Mouse (Mus musculus) bone marrow macrophage, adult 2 months (primary cell): ENCODE measurements around the gene Nav2. TPM values are rescaled to one million over a fixed set of nuclear protein-coding genes. Genes with fewer than 3 reads are reported as not detected.

Experiments used
- H3K27ac ChIP-seq: 2 replicates; pipeline ENCODE4 v1.5.1; 2012; ENCODE audit warnings: low read depth, low read length; ENCODE audit not compliant: insufficient read depth
- H3K4me1 ChIP-seq: 2 replicates; pipeline ENCODE4 v1.6.1; 2012; ENCODE audit warnings: low read length; ENCODE audit not compliant: control insufficient read depth, insufficient read depth
- H3K4me3 ChIP-seq: 2 replicates; pipeline ENCODE4 v1.5.1; 2012; ENCODE audit warnings: mild to moderate bottlenecking, low read length, moderate library complexity; ENCODE audit not compliant: insufficient read depth
- CTCF ChIP-seq: IDR thresholded peaks from 2 replicates; pipeline ENCODE4 v1.5.1; 2012; ENCODE audit warnings: low read depth, mild to moderate bottlenecking, low read length, moderate library complexity
- POLR2A ChIP-seq: IDR thresholded peaks from 2 replicates; pipeline ENCODE4 v1.6.1; 2012; ENCODE audit warnings: mild to moderate bottlenecking, low read depth, low read length, borderline replicate concordance
- polyA plus RNA-seq: library from polyadenylated mRNA; stranded (reverse); fragments of >200 nt; gene quantifications from 2 replicates; pipeline ENCODE4 v1.2.4, GENCODE M21; 2012; ENCODE audit not compliant: missing spikeins, insufficient read depth, insufficient read length

The Nav2 gene
- polyA plus RNA-seq, 1 experiment = 22.2 TPM

DNA sequence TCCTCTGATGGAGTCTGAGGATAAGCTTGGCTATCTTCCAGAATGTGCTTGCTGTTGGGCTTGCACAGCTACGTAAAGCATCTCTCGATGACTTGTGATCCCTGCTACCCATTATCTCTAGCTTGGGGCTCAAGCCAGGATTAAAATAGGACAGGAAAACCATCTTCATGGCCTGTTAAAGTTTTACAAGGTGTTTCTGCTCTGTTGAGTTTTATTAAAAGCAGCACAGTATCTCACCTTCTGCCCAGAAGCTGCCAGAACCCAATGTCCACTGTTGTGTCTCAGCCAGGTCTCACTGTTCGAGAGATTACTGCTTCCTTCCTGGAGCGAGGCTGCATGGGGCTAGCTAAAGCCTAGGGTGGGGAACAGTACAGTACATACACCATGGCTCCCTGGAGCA, 123.7 kb downstream of the Nav2 start:
- no peak for TF ChIP-seq POLR2A
- TF ChIP-seq CTCF = no peak
- no peak overlapping the region for H3K27ac ChIP-seq

DNA sequence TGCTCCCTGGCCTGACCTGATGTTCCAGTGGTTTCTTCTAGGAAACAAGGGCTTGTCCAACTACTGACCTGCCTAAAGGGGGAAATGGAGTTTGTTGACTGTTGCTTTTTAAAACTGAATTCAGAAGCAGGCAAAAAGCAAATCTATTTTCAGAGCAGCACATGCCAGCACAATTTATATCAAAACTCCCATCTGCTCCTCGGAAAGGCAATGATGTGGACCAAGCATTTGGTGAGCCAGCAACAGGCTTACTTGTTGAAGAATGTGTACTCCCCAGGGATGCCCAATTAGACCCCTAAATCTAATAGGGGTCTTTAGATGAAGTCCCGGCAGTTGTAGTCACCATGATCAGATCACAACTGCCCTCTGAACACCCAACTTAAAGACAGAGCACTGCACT, 125.7 kb downstream of the Nav2 start:
- TF ChIP-seq POLR2A (no peak), CTCF (no peak)
- no peak overlapping the region for H3K4me3 ChIP-seq
- H3K27ac ChIP-seq = no peak overlapping the region
- no peaks in the 10 kb centered on the region for H3K4me1 ChIP-seq

More for the DNA sequence above, 123.7 kb downstream of the Nav2 start:
- no peak overlapping the region for H3K4me3 ChIP-seq
- no peaks in the 10 kb centered on the region for H3K4me1 ChIP-seq

DNA sequence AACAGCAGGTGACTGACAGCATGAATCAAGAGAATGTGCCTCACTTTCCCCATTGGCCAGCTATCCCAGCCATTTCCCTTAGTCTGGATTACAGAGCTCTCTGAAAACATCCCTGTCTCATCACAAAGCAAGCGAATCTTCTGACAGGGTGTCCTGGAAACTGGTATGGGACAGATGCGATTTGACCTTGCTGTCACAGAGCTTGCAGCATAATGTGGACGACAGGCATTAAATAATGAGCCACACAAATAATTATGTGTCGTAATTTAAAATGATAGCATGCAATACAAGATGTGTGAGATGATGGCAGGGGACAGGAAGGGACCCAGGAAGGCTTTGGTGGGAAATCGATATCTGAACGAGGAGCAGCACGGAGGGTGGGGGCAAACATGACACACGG, 131.6 kb downstream of the Nav2 start:
- TF ChIP-seq CTCF (no peak), POLR2A (no peak)
- Histone ChIP-seq H3K27ac (no peak overlapping the region), H3K4me1 (no peaks in the 10 kb centered on the region), H3K4me3 (no peak overlapping the region)

DNA sequence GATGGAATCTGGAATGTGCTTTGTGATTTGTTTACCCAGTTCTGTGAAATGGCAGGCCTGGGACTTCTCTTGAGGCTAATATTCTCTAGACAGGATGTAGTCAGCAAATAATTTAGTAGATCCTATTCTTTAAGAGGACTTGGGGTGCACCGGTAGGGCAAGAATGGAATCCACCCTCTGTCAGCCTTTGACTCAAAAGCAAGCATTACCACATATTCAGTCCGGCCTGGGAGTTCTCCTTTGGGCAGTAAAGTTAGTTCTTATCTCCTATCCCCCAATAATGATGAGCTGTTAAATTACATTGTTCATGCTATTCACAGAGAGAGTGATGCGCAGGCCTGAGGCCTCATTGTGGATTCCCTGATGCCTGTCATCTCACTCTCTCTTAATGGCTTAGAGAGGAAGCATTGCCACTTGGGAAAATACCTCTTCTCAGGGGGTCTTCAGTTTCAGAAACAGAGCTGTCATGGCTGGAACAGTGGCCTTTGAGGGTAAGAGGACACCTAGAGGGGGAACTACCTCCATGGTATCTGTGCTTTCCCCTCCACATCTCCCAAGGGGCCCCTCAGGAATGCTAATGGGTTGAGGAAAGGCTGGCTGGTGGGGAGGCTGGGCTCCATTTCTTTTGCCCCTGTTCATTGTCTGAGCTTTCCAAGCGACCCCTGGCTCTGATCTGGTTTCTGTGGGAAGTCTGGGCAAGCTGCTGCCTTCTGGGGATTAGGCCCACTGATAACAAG, 133.0 kb downstream of the Nav2 start:
- TF ChIP-seq CTCF (no peak), POLR2A (no peak)
- H3K4me3 ChIP-seq = no peak overlapping the region
- H3K27ac ChIP-seq = no peak overlapping the region
- H3K4me1 ChIP-seq = peaks cover 7% of the 10 kb centered on the region

DNA sequence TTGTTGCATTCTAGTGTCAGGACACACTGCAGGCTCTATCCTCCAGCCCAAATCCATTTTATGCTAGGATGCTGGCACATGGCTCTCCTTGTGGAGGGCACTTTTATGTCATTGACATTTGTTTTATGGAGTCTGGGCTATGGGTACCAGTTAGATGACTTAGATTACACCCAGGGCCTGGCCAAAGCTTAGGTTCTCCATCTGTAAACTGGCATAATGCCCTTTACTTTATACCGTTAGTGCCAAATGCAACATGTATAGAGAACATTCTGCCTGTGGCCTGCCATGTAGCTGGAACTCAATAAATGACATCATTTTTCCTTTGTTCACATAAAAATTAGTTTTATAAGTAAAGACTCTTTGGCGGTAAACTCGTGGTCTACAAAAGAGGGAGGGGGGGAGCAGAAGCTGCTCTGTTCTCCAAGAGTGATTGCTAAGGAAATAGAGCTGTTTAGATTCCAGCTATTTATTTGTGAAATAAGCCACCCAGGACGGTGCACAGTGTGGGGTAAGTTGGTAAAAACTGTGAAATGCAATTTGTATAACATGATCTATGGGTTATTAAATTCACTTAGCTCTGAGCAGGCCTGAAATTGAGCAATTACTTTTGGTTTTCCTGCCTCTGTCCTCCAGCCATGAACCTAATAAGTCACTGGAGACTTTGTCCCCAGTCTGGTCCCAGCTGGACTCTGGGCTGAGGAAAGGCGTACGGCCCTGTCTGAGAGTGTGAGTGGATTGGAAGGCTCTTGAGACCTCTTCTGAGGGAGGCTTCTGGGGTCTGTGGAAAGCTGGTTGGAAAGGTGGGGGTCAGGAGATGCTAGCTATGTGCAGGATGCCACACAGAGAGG, 137.2 kb downstream of the Nav2 start:
- no peak overlapping the region for H3K27ac ChIP-seq
- no peak overlapping the region for H3K4me3 ChIP-seq
- TF ChIP-seq POLR2A (no peak), CTCF (no peak)
- H3K4me1 ChIP-seq = peaks cover 19% of the 10 kb centered on the region

DNA sequence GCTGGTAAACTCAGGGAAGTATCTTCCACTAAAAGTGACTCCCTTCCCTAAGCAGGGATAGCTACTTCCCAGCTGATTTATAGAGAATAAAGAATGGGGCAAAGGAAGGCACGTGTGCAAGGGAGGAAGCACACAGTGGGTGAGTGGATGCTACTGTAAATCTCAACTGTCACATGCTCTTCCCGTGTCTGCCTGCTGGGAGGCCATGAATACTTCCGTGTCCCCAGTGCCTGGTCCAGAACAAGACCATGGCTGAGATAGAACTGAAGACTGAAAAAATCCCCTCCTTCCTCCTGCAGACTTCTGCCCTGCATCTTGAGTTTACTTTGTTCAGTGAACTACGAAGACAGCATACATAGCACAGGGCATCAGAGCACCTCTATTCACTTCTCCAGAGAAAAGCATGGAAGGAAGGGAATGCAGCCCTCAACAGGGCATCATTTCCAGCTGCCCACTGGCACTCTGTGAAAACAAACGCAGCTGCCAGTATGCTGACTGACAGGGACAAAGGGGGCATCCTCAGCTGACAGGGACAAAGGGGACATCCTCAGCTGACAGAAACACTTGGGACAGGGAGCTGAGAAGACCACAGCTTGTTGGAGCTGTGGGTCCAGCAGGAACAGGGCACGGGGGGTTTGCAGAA, 138.0 kb downstream of the Nav2 start:
- H3K4me3 ChIP-seq = no peak overlapping the region
- H3K27ac ChIP-seq = peak overlapping the region; percentile 51
- no peak for TF ChIP-seq POLR2A
- TF ChIP-seq CTCF = no peak
- H3K4me1 ChIP-seq = peaks cover 19% of the 10 kb centered on the region

DNA sequence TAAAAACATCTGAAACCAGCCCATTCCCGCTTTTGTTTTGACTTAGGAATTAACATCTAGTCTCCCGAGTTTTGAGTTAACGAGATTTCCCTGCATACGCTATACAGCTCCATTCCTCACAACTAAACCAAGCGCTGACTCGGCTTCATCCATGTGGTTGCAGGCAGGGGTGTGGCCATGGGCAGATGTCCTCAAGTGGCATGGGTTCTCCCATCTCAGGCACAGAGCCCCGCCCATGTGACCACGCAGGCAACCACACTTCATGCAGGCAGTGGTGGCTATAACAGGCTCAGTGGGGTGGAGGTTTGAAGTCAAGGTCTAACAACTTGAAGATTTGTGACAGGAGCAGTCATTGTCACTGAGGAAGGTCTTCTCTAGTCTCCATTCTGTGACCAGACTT, 138.8 kb downstream of the Nav2 start:
- H3K4me3 ChIP-seq = 0 out of 2 replicates have a peak overlapping the region, but pooled peaks have one; percentile 1
- peaks cover 19% of the 10 kb centered on the region for H3K4me1 ChIP-seq
- TF ChIP-seq POLR2A = no peak
- no peak for TF ChIP-seq CTCF
- H3K27ac ChIP-seq = peak overlapping the region; percentile 31

DNA sequence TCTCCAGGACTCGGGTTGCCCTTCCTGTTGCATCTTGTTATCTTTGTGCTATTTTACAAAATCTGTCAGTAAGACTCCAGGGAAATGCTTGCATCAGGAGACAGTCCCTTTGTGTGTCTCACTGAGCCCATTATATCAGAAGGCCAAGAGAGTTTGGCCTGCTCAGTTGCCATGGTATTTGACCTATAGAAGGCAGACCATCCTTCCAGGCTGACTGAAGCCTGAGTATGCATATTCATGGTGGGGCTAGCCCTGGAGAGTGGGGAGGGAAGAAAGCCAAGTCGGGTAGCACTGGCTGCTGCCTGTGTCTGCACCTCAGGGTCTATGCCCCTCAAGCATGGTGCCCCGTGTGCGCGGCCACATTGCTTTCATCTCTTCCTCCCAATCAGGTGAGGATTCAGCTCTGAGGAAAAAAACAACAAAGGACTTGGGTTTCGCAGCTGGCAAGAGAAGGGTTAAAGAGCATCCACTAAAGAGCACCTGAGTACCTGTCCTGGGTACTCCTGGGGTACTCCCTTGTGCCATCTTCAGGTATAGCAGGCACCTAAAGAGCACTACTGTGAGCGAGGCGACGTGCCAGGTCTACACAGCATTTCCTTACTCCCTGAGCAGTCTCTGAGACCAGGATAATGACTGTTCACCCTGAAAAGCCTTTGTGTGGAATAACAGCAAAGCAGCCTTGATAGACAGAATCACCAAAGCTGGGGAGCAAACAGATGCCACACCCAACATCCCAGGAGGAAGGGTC, 144.5 kb downstream of the Nav2 start:
- peaks cover 2% of the 10 kb centered on the region; the same call in 1 of the 2 replicates for H3K4me1 ChIP-seq
- no peak overlapping the region for H3K4me3 ChIP-seq
- TF ChIP-seq CTCF (no peak), POLR2A (no peak)
- H3K27ac ChIP-seq = no peak overlapping the region

DNA sequence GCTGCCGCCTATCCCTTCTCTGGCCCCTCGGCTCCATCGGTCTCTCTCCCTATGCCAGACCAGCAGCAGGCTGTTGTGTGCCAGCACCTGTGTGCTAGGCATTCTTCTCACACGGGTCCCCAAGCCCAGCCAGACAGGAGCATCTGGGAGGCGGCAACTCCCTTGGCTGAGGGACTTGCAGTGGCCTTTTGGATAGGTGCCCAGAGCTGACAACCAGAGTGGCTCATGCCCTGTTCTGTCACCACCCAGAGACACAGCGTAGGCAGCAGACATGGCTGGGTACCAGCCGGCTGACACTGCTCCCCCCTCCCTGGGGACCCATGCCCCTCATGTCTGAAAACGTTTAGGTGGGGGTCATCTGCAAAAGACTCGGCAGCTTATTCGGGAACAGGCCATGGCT, 146.8 kb downstream of the Nav2 start:
- Histone ChIP-seq H3K4me3 (no peak overlapping the region), H3K4me1 (no peaks in the 10 kb centered on the region), H3K27ac (no peak overlapping the region)
- no peak for TF ChIP-seq POLR2A
- TF ChIP-seq CTCF = no peak
